Mouse (Mus musculus): ENCODE measurements around the gene Rnaset2a. TPM values are rescaled to one million over a fixed set of nuclear protein-coding genes. Genes with fewer than 3 reads are reported as not detected.
"Not testable (repeated sequence)": the region's sequence is repeated elsewhere in the genome, so short reads cannot be mapped to it uniquely, and the experiment has no call there.

Gene Rnaset2a
- total RNA-seq, 2 experiments from 2014 or later: 4.1 to 4.9 TPM

DNA sequence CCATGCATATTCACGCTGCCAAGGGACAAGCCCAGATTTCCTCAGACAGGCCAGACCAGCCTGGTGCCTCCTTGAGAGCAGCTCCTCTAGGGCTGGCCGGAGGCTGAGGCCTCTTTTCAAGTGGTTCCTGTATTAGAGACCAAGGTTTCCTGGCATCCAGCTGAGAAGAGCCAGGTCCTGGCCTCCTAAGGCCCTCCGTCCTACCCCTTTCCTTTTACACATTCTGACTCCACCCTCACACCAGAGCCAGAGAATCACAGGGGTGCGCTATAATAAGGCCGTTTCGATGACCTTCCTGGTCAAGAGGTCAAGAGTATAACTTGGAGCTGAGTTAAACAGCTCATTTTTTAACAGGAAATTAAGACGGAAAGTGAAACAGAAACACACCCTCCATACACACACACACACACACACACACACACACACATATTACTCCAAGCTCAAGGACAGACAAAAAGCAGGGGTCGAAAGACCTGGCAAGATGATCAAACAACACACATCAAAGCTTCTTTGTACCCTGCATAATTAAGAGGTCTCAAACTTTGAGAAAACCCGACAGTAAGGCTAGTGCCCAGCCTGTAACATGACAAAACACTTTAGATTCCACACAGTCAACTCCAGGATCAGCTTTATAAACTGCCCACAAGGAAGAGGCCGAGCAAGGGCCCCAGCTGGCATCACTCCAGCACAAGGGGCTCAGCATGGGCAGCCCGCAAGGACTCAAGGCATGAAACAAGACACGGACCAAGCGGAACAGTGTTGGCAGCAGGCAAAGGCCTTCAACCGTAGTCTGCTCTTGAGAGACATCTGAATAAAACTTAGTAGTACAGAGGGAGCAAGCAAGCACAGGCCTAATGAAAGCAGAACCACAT lies 3.9 kb downstream of the Rnaset2a start:
- DNase-seq (ENCODE audit: low spot score in 2 of 2): not testable (repeated sequence)

DNA sequence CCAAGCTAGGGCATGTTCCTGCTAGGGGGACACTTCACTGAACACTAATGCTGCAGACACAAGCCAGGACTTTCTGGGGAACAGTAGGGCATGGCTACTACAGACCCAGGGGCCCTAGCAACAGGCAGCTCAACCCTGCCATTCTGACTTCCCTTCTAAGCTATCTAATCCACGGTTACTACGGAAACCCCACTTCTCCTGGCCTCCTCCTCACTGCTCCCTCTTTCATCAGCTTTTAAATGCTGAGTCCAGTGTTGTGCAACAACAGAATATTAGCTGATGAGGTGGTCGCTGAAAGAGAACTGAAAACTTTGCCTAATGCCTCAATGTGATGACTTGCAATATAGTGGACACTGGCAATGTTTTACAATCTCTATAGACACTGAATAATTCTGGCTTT lies 7.7 kb downstream of the Rnaset2a start:
- intact Hi-C loops (cut with DNase I); DNase-seq (ENCODE audit: low spot score in 2 of 2): not testable (repeated sequence)

More for the DNA sequence above, 3.9 kb downstream of the Rnaset2a start:
- intact Hi-C loops (cut with DNase I): not testable (repeated sequence)

- intact Hi-C loops (cut with DNase I); DNase-seq (ENCODE audit: low spot score in 2 of 2): not testable (repeated sequence)
These were observed 9.8 kb downstream of the Rnaset2a start for GRCm38 (mm10) chr17:8138116-8138515.

- intact Hi-C loops (cut with DNase I); DNase-seq (ENCODE audit: low spot score in 2 of 2): not testable (repeated sequence)
These were observed 17.0 kb downstream of the Rnaset2a start for GRCm38 (mm10) chr17:8130849-8131248.

DNA sequence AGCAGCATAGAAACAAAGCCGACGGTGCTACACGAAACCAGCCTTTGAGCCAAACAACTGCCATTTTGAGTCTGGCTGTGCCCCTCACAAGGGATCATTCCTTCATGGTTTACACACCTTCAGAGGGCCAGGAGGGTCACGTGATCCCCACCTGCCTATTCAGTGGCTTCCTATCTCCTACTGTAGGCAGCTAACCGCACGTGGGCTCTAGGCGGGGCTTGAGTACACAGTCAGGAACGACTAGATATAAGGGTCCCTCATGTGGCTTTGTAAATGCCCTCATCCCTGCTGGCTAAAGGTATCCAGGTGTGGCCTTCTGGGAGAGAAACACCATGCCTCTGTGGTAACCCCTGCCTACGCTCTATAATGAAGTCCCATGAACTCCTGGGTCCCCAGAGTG lies 18.3 kb downstream of the Rnaset2a start:
- intact Hi-C loops (cut with DNase I); DNase-seq (ENCODE audit: low spot score in 2 of 2): not testable (repeated sequence)

DNA sequence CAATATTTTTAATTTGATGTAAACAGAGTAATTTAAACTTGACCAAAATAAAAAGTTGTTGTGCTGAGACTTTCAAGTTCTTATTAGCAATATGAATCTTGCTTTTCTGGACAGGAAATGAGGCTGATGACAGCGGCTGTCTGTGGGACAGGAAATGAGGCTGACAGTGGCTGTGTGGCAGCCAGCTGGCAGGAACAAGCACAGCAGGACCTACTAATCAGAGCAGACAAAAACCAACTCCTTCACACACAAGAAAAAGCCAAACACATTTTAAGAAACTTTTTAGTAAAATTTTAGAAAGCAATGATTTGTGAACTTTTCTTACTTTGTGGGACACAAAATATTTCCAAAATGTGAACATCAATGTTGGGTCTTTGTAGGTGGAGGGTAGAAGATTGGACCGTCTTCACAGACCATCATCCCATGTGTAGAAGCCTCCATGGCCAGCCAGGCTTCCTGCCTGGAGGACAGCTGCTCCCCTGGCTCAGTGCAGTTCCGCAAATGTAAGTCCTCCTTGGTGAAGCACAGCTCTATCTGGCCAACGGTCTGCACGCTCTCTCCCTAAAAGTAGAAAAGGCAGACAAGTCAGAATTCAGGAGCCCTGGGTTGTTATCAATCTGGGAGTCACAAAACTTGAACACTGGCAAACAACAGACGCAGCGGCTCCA lies 19.4 kb downstream of the Rnaset2a start:
- DNase-seq (ENCODE audit: low spot score in 2 of 2); intact Hi-C loops (cut with DNase I): not testable (repeated sequence)

GRCm38 (mm10) chr17:8124586-8124985 lies 23.3 kb downstream of the Rnaset2a start:
- DNase-seq (ENCODE audit: low spot score in 2 of 2); intact Hi-C loops (cut with DNase I): not testable (repeated sequence)

DNA sequence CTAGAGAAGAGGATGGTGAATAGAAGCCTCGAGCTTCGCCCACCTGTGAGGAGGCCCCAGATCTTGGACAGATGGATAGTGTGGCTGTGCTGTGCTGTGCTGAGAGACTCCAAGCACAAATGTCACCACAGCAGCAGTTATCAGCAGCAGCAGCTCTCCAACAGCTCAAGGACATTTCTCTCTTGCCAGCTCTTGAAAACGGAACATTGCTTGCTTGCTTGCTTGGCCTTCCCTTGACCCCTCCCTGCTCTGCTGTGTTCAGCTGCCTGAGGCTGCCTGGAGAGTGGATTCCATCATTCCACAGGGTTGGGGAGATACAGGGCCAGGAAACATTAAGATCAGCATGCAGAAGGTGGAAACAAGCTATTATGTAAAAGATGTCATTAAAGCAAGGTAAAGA lies 24.9 kb downstream of the Rnaset2a start:
- intact Hi-C loops (cut with DNase I); DNase-seq (ENCODE audit: low spot score in 2 of 2): not testable (repeated sequence)

DNA sequence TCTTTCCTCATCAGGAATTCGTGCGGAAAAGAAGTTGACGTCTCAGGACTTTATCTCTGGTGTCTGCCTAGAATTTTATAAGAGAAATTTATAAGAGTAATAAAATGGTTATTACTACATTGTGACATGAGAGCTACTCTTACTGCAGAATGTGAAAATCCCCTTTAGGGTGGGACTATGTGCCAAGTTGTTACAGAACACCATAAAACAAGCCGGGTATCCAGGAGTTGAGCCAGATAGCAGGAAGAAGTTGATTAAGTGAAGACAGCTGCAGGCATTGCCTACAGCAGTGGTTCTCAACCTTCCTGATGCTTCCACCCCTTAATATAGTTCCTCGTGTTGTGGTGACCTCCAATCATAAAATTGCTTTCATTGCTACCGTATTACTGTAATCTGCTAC lies 31.0 kb downstream of the Rnaset2a start:
- intact Hi-C loops (cut with DNase I); DNase-seq (ENCODE audit: low spot score in 2 of 2): not testable (repeated sequence)

DNA sequence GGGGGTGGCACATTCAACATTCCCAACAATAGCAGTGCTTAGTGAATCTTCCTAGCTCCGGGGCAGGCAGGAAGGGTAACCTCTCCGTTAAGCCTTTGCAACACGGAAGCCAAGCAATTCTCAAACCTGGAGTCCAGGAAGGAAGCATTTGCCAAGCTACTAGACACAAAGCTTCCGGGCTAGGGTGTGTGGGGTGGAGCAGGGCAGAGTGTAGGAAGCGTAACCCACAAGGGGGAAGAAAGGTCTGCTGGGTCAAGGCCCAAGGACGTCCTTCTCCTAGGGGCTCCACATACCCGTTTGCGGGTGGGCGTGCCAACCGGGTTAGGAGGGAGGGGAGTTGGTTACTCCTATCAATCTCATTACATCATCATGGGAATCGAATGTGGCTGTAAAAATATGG lies 31.5 kb downstream of the Rnaset2a start:
- intact Hi-C loops (cut with DNase I): not testable (repeated sequence)

GRCm38 (mm10) chr17:8112199-8112598 lies 35.7 kb downstream of the Rnaset2a start:
- DNase-seq (ENCODE audit: low spot score in 2 of 2); intact Hi-C loops (cut with DNase I): not testable (repeated sequence)

More for the DNA sequence above, 31.5 kb downstream of the Rnaset2a start:
- not testable (repeated sequence) for DNase-seq (ENCODE audit: low spot score in 2 of 2)

- DNase-seq (ENCODE audit: low spot score in 2 of 2); intact Hi-C loops (cut with DNase I): not testable (repeated sequence)
These were observed 46.6 kb downstream of the Rnaset2a start for GRCm38 (mm10) chr17:8101297-8101609.

- intact Hi-C loops (cut with DNase I); DNase-seq (ENCODE audit: low spot score in 2 of 2): not testable (repeated sequence)
These were observed 47.2 kb downstream of the Rnaset2a start for GRCm38 (mm10) chr17:8100405-8101296.

GRCm38 (mm10) chr17:8096199-8096598 lies 51.7 kb downstream of the Rnaset2a start:
- intact Hi-C loops (cut with DNase I); DNase-seq (ENCODE audit: low spot score in 2 of 2): not testable (repeated sequence)

DNA sequence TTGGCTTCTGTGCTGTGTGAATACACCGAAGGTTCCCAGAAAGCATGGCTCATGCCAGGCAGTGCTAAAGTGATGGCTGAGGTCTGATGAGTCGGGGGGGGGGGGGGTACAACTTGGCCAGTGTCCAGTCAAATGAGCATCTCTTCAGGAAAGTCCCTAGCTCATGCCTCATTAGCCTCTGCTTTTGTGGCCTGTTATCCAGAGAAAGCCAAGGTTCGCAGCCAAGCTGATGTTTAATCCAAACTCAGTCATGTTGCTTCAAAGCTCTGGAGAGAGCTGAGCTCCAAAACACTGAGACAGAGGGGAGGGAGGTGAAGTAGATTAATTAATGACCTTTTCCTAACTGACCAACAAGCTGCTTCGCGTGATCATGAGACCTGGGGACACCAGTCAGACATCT lies 52.2 kb downstream of the Rnaset2a start:
- DNase-seq (ENCODE audit: low spot score in 2 of 2); intact Hi-C loops (cut with DNase I): not testable (repeated sequence)

GRCm38 (mm10) chr17:8092537-8093526 lies 55.1 kb downstream of the Rnaset2a start:
- DNase-seq (ENCODE audit: low spot score in 2 of 2); intact Hi-C loops (cut with DNase I): not testable (repeated sequence)

GRCm38 (mm10) chr17:8091320-8091719 lies 56.6 kb downstream of the Rnaset2a start:
- DNase-seq (ENCODE audit: low spot score in 2 of 2); intact Hi-C loops (cut with DNase I): not testable (repeated sequence)

DNA sequence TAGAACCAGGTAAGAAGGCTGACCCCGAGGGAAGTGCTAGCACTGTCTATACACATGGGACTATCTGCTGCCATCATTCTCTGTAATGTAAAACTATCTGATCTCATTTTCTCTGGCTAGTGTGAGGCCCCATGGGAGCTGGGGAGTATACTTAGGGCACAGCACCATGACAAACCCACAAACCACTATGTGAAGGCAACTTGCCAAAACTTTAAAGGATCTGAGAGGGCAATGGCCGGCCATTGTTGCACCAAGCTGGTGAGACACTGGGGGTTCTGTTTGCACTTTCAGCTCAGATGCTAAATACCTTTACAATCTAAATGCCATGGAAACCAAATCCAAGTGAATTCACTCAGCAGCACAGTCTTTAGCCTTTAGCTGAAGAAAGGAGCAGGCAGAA lies 78.0 kb downstream of the Rnaset2a start:
- intact Hi-C loops (cut with DNase I); DNase-seq (ENCODE audit: low spot score in 2 of 2): not testable (repeated sequence)

All from left cerebral cortex, postnatal 25 days (tissue).